Mouse (Mus musculus) thymus, postnatal 4 days (tissue): ENCODE results near the gene D6Ertd527e.
A peak's percentile ranks its signal among the peaks of the same experiment; 100 is the strongest.
"Not testable (repeated sequence)": the region's sequence is repeated elsewhere in the genome, so short reads cannot be mapped to it uniquely, and the experiment has no call there.

Source experiments
- DNase-seq: peaks from one replicate; pipeline ENCODE4 v3.0.0; 2021

D6Ertd527e gene

GRCm38 (mm10) chr6:87104123-87104796 is at the start of gene D6Ertd527e:
Gene D6Ertd527e (plus strand): TSS chr6:87104746.
- DNase-seq, result no peak

DNA sequence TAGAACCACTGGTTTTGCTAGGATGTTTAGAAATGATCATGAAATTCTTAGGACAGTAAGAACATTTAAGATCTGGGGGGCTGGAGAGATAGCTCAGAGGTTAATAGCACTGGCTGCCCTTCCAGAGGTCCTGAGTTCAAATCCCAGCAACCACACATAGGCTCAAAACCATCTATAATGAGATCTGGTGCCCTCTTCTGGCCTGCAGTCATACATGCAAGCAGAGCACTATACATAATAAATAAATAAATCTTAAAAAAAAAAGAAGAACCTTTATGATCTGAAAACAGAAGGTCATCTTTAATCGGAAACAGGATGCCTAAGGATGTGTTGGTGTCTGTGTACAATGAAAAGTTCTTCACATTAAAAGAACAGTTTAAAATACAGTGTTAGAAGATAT is 44.8 kb upstream of the D6Ertd527e start:
- DNase-seq, result no peak

- DNase-seq, result no peak
Observed at GRCm38 (mm10) chr6:87063586-87063985, 41.0 kb upstream of the D6Ertd527e start.

DNA sequence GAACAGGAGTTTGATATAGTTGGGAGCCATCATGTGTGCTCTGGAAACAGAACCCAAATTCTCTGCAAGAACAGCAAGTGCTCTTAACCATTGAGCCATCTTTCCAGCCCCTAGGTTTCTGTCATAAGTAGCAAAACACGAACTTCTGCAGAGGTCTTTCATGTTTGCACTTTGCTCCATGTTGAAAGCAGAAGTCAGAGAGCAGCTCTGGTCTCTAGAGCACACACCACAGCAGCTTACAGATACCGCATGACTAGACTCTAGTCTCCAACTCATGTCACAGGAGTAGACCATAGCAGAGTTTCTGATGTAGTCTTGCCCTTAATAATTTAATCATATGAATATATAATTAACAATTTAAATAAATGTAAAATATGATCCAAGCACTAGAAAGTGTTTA is 36.3 kb upstream of the D6Ertd527e start:
- no peak for DNase-seq

DNA sequence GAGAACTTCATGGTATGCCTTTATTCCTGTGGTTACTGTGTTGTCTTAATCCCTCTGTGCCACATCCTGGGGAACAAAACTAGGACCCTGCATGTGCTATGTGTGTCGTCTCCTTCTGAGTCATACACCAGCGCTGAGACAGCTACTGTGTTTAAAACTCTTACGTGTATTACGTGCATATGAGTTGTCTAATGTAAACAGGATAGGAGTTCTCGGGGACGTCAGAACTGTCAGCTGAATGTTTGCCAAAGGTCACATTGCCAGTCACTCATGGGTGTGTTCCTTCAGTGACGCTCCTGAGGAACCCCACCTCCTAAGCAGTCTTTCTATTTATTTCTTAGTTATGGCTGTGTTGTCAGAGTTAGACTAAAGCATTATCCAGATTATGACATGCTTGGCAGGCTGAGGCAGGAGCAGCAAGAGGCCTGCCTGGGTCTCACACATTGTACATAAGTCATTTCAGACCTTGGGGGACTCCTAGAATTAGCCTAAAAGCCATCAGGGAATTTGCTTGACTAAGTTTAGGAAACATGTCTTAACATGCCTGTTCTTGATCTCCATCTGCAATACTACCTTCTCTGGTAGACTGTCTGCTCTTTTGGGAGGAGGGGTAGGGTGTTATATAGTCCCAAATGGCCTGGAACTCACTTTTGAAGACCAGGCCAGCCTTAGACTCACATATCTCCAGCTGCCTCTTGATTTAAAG is 35.2 kb upstream of the D6Ertd527e start:
- DNase-seq, result no peak

DNA sequence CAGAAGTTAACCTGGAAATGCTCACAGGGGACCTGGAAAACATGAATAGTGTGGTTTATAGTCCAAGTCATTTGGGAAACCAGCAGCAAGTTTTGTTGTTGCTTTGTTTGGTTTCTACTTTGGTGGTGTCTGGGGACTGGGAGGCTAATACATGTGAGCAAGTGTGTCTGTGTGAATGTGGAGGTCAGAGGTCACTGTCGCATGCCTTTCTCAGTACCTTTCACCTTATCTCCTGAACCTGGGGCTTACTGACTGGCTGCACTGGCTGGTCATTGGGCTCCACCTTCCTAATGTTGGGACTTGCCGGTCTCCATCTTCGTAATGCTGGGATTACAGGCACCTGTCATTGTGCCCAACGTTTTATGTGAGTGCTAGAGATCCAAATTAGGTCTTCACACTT is 33.9 kb upstream of the D6Ertd527e start:
- no peak for DNase-seq

DNA sequence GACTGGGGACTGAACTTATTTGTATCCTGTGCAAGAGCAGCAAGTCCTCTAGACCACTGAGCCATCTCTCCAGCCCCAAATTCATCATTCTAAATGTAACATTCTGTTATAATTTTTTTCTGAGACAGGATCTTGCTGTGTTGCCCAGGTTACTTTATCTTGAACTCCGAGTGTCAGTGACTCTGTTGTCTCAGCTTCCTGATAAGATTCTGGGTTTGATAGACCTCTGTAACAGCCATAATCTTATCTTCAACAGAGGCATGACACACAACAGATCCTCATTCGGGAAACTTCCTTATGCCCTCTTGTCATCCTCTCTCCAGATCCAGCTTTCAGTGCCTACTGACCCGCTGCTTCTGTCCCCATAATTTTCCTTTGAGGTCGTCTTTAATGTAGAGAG is 31.8 kb upstream of the D6Ertd527e start:
- no peak for DNase-seq

DNA sequence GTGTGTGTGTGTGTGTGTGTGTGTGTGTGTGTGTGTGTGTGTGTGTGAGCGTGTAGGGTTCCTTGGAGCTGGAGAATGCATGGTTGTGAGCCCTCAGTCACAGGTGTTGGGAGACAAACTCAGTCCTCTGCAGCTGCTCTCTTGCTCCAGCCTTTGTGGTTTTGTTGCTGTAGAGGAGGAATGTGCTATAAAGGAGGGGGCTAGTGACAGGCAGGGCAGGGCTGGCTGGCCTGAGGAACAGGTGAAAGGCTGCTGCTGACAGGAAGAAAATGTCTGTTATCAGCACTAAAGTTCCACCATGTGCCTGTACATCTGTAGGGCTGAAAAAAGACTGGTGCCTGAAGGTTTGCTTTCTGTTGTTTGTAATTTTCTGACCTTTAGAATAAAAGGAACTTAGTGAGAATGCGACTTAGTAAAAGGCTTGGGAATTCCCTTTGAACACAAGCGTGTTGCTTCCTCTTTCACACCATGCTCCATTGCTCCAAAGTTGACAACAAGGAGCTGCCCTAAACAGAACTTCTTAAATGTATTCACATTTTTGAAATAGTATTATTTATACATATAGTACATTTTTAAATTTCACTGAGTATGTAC is 29.4 kb upstream of the D6Ertd527e start:
- peak; percentile 59 for DNase-seq

DNA sequence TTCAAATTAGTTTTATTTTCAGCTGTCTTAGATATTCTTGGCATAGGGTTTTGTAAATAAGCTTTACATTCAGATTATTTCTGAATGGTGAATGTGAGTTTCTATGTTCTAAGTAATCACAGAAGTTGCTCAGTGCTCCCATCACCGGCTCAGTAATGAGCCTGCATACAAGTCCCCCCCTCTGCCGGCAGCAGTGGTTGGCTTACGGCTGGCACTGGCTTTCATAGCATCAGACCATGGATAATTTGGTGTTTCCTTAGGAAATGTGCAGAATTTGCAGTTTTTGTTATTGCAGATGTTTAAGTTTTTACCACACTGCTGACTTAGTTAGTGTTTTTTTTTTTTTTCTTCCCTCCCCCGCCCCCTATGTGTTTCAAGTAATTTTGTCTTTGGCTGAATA is 25.1 kb upstream of the D6Ertd527e start:
- no peak for DNase-seq

- no peak for DNase-seq
Observed at GRCm38 (mm10) chr6:87085026-87085425, 19.5 kb upstream of the D6Ertd527e start.

GRCm38 (mm10) chr6:87088356-87088755 is 16.2 kb upstream of the D6Ertd527e start:
- no peak for DNase-seq

- no peak for DNase-seq
Observed at GRCm38 (mm10) chr6:87090877-87091276, 13.7 kb upstream of the D6Ertd527e start.

DNA sequence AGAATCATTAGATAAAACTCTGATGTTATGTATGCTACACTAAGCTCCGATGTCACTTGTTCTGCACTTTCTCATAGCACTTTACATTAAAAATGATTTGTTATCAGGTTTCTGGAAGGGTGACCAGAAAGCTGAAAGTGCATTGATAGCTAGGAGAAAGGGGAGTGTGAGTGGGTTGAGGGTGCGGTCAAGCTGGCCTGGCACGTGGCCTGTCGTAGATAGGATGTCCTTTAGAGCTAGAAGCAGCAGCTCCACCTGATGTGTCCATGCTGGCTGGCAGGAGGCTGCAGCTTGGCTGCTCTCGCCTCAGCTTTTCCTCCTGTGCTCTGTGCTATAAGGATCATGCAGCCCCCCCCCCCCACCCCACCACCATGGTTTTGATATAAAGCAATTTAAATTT is 12.1 kb upstream of the D6Ertd527e start:
- no peak for DNase-seq

- not testable (repeated sequence) for DNase-seq
Observed at GRCm38 (mm10) chr6:87093631-87094030, 10.9 kb upstream of the D6Ertd527e start.

GRCm38 (mm10) chr6:87099261-87099660 is 5.3 kb upstream of the D6Ertd527e start:
- DNase-seq, result no peak

GRCm38 (mm10) chr6:87099671-87100296 is 4.8 kb upstream of the D6Ertd527e start:
- no peak for DNase-seq

DNA sequence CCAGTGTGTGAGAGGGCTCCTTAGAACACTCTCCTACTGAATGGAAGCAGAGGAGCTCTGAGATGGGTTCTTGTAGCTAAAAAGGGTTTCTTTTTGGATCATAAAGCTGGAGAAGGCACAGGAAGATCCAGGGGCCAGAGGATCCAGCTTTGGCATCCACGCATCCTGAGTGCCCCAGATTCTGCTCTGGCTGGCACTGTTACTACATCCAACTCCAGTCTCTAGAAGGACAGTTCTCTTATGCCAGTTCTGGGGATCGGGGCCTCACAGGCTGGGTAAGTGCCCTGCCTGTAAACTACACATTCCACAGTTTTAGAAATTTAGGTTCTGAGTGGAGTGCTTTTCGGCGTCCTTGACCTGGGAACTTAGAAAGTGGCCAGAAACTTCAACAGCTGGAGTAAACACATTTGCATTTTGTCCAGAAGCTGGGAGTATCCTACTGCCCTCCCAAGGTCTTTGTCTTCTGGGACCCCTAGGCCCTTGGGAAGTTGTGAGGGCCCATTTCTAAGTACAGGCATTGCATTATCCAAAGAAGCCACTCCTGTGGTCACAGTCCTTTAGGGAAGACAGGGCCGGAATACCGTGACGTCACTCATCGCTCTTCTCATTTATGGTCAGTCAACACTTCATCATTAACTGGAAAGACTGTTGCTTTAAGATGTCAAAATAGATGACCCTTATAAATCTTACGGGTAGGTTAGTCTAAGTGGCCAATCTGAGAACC is 4.1 kb upstream of the D6Ertd527e start:
- DNase-seq, result no peak

- peak; percentile 97 for DNase-seq
Observed at GRCm38 (mm10) chr6:87101281-87101954, 3.1 kb upstream of the D6Ertd527e start.

DNA sequence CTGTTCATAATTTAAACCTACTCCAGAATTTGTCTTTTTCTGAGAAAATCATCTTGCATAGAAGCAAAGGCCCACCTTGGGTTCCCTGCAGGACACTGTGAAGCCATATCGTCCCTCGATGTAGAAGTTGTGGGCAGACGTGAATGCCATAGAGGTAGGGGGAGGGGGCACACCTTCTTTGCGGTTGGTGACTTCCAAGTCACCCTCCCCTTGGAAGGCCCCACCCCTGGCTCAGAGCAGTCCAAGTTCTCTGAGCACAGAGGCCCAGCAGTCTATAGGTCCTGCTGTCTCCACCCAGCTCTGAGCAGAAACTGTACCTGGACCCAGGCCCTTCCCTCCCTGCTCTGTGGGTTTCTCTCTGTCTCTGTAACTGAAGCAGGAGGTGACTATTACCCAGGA is 2.6 kb upstream of the D6Ertd527e start:
- DNase-seq, result peak; percentile 45

DNA sequence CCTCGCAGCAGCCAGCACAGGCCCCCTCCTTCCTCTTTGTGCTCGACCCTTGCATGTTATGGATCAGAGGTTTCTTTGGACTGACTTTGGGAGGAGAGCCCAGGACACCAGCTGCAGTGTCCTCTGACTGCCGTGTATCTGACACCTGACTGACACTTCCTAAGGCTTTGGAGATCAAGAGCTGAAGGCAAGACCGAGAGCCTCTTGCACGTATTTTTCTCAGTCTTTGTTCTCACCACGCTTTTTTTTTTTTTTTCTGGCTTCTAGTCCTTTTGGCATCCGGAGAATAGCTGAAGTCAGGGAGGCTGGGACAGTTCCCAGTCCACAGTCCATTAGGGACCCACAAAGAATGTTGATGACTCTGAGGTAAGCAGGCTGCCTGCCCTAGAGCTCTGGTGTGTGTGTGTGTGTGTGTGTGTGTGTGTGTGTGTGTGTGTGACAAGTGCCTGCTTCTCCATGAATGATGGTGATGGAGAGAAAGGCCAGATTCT is 2.1 kb upstream of the D6Ertd527e start:
- DNase-seq, result no peak

GRCm38 (mm10) chr6:87103314-87103713 is 1.2 kb upstream of the D6Ertd527e start:
- DNase-seq, result no peak

DNA sequence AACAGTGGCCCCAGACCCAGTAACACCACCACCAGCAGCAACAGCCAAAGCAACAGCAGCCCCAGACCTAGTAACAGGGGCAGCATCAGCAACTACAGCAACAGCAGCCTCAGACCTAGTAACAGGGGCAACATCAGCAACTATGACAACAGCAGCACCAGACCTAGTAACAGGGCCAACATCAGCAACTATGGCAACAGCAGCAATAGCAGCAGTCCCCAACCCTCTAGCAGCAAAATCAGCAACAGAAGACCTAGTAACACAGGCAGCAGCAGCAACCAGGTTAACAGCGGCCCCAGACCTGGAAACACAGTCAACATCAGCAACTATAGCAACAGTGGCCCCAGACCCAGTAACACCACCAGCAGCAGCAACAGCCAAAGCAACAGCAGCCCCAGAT is 6.9 kb downstream of the D6Ertd527e start:
- DNase-seq, result peak; percentile 3
